Mouse (Mus musculus) bone marrow macrophage, adult 2 months (primary cell): ENCODE data around the gene Anapc4.

Source experiments
- CTCF ChIP-seq: IDR thresholded peaks from 2 replicates; pipeline ENCODE4 v1.5.1; 2012; ENCODE audit warnings: low read depth, mild to moderate bottlenecking, low read length, moderate library complexity
- POLR2A ChIP-seq: IDR thresholded peaks from 2 replicates; pipeline ENCODE4 v1.6.1; 2012; ENCODE audit warnings: mild to moderate bottlenecking, low read depth, low read length, borderline replicate concordance

GRCm38 (mm10) chr5:52908246-52908645, 74.4 kb downstream of the Anapc4 start:
- no peak for TF ChIP-seq POLR2A
- TF ChIP-seq CTCF = no peak
